Mouse (Mus musculus) ES-E14 (cell line): ENCODE measurements at regions not wholly inside any gene's neighbourhood (a gene's known extent, or its start where the extent isn't known, plus 50 kb on each side); places are given as distances from the start of the nearest gene placed in this dataset.

Source experiments
- DNase-seq: peaks from one replicate; pipeline ENCODE4 v3.0.0-alpha.2; 2013; ENCODE audit warnings: low read depth, low spot score
- H3K27ac ChIP-seq: 2 replicates; pipeline ENCODE4 v1.5.1; 2012; ENCODE audit warnings: low read depth, mild to moderate bottlenecking, low read length, moderate library complexity, mixed read lengths; ENCODE audit not compliant: poor library complexity, insufficient read depth, severe bottlenecking
- H3K36me3 ChIP-seq: 2 replicates; pipeline ENCODE4 v1.6.1; 2012; ENCODE audit warnings: mild to moderate bottlenecking, low read length, moderate library complexity, mixed read lengths; ENCODE audit not compliant: control insufficient read depth, poor library complexity, insufficient read depth, severe bottlenecking
- H3K4me1 ChIP-seq, 2 experiments: fragments of 150-350 bp in 1 of 2; sonication (generic) in 1 of 2; 2 replicates each; pipeline ENCODE4 v1.6.1; 2012; ENCODE audit warnings: low read length in 2 of 2, mild to moderate bottlenecking in 1 of 2, mixed read lengths in 1 of 2; ENCODE audit not compliant: control insufficient read depth in 2 of 2, insufficient read depth in 2 of 2, poor library complexity in 1 of 2
- H3K4me3 ChIP-seq, 2 experiments: fragments of 150-350 bp in 1 of 2; sonication (generic) in 1 of 2; 2 replicates each; pipeline ENCODE4 v1.5.1; 2012; ENCODE audit warnings: low read length in 2 of 2, low read depth in 1 of 2, mild to moderate bottlenecking in 1 of 2, mixed read lengths in 1 of 2; ENCODE audit not compliant: insufficient read depth in 1 of 2, poor library complexity in 1 of 2, severe bottlenecking in 1 of 2
- H3K9ac ChIP-seq: 2 replicates; pipeline ENCODE4 v1.6.1; 2012; ENCODE audit warnings: low read depth, mild to moderate bottlenecking, low read length, mixed read lengths; ENCODE audit not compliant: poor library complexity, insufficient read depth, severe bottlenecking
- H3K9me3 ChIP-seq: fragments of 150-350 bp; sonication (generic); 2 replicates; pipeline ENCODE4 v1.6.1; 2012; ENCODE audit warnings: low read depth, mild to moderate bottlenecking, low read length; ENCODE audit not compliant: control insufficient read depth, insufficient read depth
- CHD2 ChIP-seq: IDR thresholded peaks from 2 replicates; pipeline ENCODE4 v1.6.1; 2014; ENCODE audit warnings: mild to moderate bottlenecking, low read depth, low read length, inconsistent platforms
- HCFC1 ChIP-seq: IDR thresholded peaks from 2 replicates; pipeline ENCODE4 v1.6.1; 2012; ENCODE audit warnings: low read length, inconsistent platforms, borderline replicate concordance; ENCODE audit not compliant: insufficient read depth
- MAFK ChIP-seq: IDR thresholded peaks from 2 replicates; pipeline ENCODE4 v1.6.1; 2014; ENCODE audit warnings: mild to moderate bottlenecking, low read depth, low read length, inconsistent platforms; ENCODE audit not compliant: insufficient read depth
- ZC3H11A ChIP-seq: IDR thresholded peaks from 2 replicates; pipeline ENCODE4 v1.6.1; 2012; ENCODE audit warnings: low read depth, mild to moderate bottlenecking, inconsistent platforms, low read length, borderline replicate concordance
- ZNF384 ChIP-seq: IDR thresholded peaks from 2 replicates; pipeline ENCODE4 v1.6.1; 2012; ENCODE audit warnings: low read depth, low read length, inconsistent platforms
- in situ Hi-C, 2 experiments: fragments of 600-800 bp; cut with MboI; formaldehyde crosslinking; loops; one replicate each; pipeline ENCODE4 v1.15.1; 2025; ENCODE audit warnings: low sequenced_read_pairs in 2 of 2, inconsistent platforms in 1 of 2; ENCODE audit not compliant: unreplicated experiment in 2 of 2

- no peak for DNase-seq
- Histone ChIP-seq H3K4me3 (no peak overlapping the region), H3K27ac (no peak overlapping the region), H3K9me3 (no peaks in the 10 kb centered on the region), H3K36me3 (no peaks in the 10 kb centered on the region), H3K4me1 (no peaks in the 10 kb centered on the region), H3K9ac (no peak overlapping the region)
- in situ Hi-C loops: no loop called here
- no peak for TF ChIP-seq HCFC1
- TF ChIP-seq ZC3H11A: no peak
- TF ChIP-seq CHD2: no peak
- no peak for TF ChIP-seq MAFK
- no peak for TF ChIP-seq ZNF384
Measured at GRCm38 (mm10) chr5:51891341-51891740, 299.0 kb downstream of the Dhx15 start.

GRCm38 (mm10) chr5:51888404-51888803 is 301.9 kb downstream of the Dhx15 start:
- no peaks in the 10 kb centered on the region for H3K9me3 ChIP-seq
- no peak overlapping the region for H3K27ac ChIP-seq
- DNase-seq: no peak

GRCm38 (mm10) chr5:51882594-51882993 is 307.7 kb downstream of the Dhx15 start:
- Histone ChIP-seq H3K4me3 (no peak overlapping the region), H3K36me3 (no peaks in the 10 kb centered on the region), H3K4me1 (no peaks in the 10 kb centered on the region), H3K9me3 (no peaks in the 10 kb centered on the region), H3K9ac (no peak overlapping the region), H3K27ac (no peak overlapping the region)
- DNase-seq: no peak
- TF ChIP-seq CHD2 (no peak), MAFK (no peak), HCFC1 (no peak), ZC3H11A (no peak), ZNF384 (no peak)
- in situ Hi-C loops: no loop called here

More at GRCm38 (mm10) chr5:51888404-51888803, 301.9 kb downstream of the Dhx15 start:
- H3K36me3 ChIP-seq: no peaks in the 10 kb centered on the region
- no peak overlapping the region for H3K9ac ChIP-seq
- TF ChIP-seq MAFK (no peak), HCFC1 (no peak), ZC3H11A (no peak), ZNF384 (no peak), CHD2 (no peak)
- no peak overlapping the region for H3K4me3 ChIP-seq
- H3K4me1 ChIP-seq: no peaks in the 10 kb centered on the region
- in situ Hi-C loops: no loop called here

- H3K36me3 ChIP-seq: no peaks in the 10 kb centered on the region
- H3K27ac ChIP-seq: no peak overlapping the region
- no peak for TF ChIP-seq MAFK
- TF ChIP-seq ZC3H11A: no peak
- no peak for TF ChIP-seq CHD2
- no peak for TF ChIP-seq ZNF384
- no peak for TF ChIP-seq HCFC1
- no peaks in the 10 kb centered on the region for H3K9me3 ChIP-seq
- H3K4me3 ChIP-seq: no peak overlapping the region
- H3K9ac ChIP-seq: no peak overlapping the region
- no peaks in the 10 kb centered on the region for H3K4me1 ChIP-seq
- DNase-seq: no peak
- in situ Hi-C loops: no loop called here
Measured at GRCm38 (mm10) chr5:51882173-51882572, 308.1 kb downstream of the Dhx15 start.

GRCm38 (mm10) chr5:51876846-51877245 is 309.3 kb upstream of the Ppargc1a start:
- H3K4me3 ChIP-seq: no peak overlapping the region
- H3K36me3 ChIP-seq: no peaks in the 10 kb centered on the region
- no peak overlapping the region for H3K27ac ChIP-seq
- in situ Hi-C loops: no loop called here
- no peak for DNase-seq
- TF ChIP-seq HCFC1 (no peak), ZNF384 (no peak), CHD2 (no peak), ZC3H11A (no peak), MAFK (no peak)
- no peak overlapping the region for H3K9ac ChIP-seq
- H3K9me3 ChIP-seq: no peaks in the 10 kb centered on the region
- no peaks in the 10 kb centered on the region for H3K4me1 ChIP-seq
